Mouse (Mus musculus) gastrocnemius, postnatal 36 days (tissue): ENCODE data around the gene a. TPM values are rescaled to one million over a fixed set of nuclear protein-coding genes. Genes with fewer than 3 reads are reported as not detected.

Experiments used
- DNase-seq, 2 experiments: peaks; one replicate each; pipeline ENCODE4 v3.0.0; 2022
- intact Hi-C: fragments of 180-260 bp; cut with DNase I; formaldehyde crosslinking; loops from one replicate; pipeline ENCODE4 v1.15.1; 2025
- total RNA-seq, 2 experiments: library from RNA; stranded (reverse); gene quantifications; 2 replicates each; pipeline ENCODE4 v1.2.3; 2021

The a gene
- total RNA-seq, 2 experiments from 2014 or later: not detected

GRCm38 (mm10) chr2:154782361-154782760, 8.8 kb upstream of the a start:
- intact Hi-C loops: no loop called here
- DNase-seq: no peak

GRCm38 (mm10) chr2:154782856-154783650, 8.1 kb upstream of the a start:
- intact Hi-C loops: no loop called here
- no peak for DNase-seq

GRCm38 (mm10) chr2:154785284-154785683, 5.9 kb upstream of the a start:
- no peak for DNase-seq
- intact Hi-C loops: no loop called here

GRCm38 (mm10) chr2:154786187-154786586, 5.0 kb upstream of the a start:
- intact Hi-C loops: no loop called here

GRCm38 (mm10) chr2:154786776-154787175, 4.4 kb upstream of the a start:
- intact Hi-C loops: no loop called here
- DNase-seq: no peak

More at GRCm38 (mm10) chr2:154786187-154786586, 5.0 kb upstream of the a start:
- no peak for DNase-seq

- intact Hi-C loops: no loop called here
- DNase-seq: no peak
Observed at GRCm38 (mm10) chr2:154789381-154789780, 1.8 kb upstream of the a start.

- intact Hi-C loops: loop anchor here (5.0 kb wide), 1 partner anchor 67 kb away; no protein-coding TSS in a partner anchor
- DNase-seq: no peak
Observed at GRCm38 (mm10) chr2:154789977-154790655, 1.1 kb upstream of the a start.

GRCm38 (mm10) chr2:154791661-154792642, 750 bp downstream of the a start:
- intact Hi-C loops: loop anchor here (5.0 kb wide), 1 partner anchor 65 kb away; no protein-coding TSS in a partner anchor
- peak; percentile 73 to 79 for DNase-seq

GRCm38 (mm10) chr2:154803372-154803771, 12.2 kb downstream of the a start:
- intact Hi-C loops: no loop called here
- no peak for DNase-seq

GRCm38 (mm10) chr2:154803845-154804244, 12.6 kb downstream of the a start:
- intact Hi-C loops: no loop called here
- no peak for DNase-seq

- intact Hi-C loops: loop anchor here (5.0 kb wide), 1 partner anchor 45 kb away; no protein-coding TSS in a partner anchor
- DNase-seq: no peak
Observed at GRCm38 (mm10) chr2:154807689-154808088, 16.5 kb downstream of the a start.

GRCm38 (mm10) chr2:154809107-154809762, 18.0 kb downstream of the a start:
- intact Hi-C loops: loop anchor here (5.0 kb wide), 1 partner anchor 43 kb away; no protein-coding TSS in a partner anchor
- no peak for DNase-seq

GRCm38 (mm10) chr2:154810821-154811220, 19.6 kb downstream of the a start:
- intact Hi-C loops: no loop called here
- no peak for DNase-seq

- intact Hi-C loops: no loop called here
- no peak for DNase-seq
Observed at GRCm38 (mm10) chr2:154813426-154813825, 22.2 kb downstream of the a start.

- intact Hi-C loops: no loop called here
- DNase-seq: no peak
Observed at GRCm38 (mm10) chr2:154817089-154817488, 25.9 kb downstream of the a start.

GRCm38 (mm10) chr2:154817788-154818187, 26.6 kb downstream of the a start:
- no peak for DNase-seq
- intact Hi-C loops: no loop called here

GRCm38 (mm10) chr2:154818599-154818998, 27.4 kb downstream of the a start:
- intact Hi-C loops: no loop called here
- no peak for DNase-seq

GRCm38 (mm10) chr2:154820346-154820745, 29.1 kb downstream of the a start:
- DNase-seq: no peak
- intact Hi-C loops: no loop called here

GRCm38 (mm10) chr2:154826054-154826538, 34.9 kb downstream of the a start:
- intact Hi-C loops: no loop called here
- DNase-seq: no peak

- intact Hi-C loops: no loop called here
- DNase-seq: no peak
Observed at GRCm38 (mm10) chr2:154827521-154827920, 36.3 kb downstream of the a start.
